Mouse (Mus musculus) small intestine, adult 2 months (tissue): Measurements from ENCODE around the gene Efna1.

Experiments used
- CTCF ChIP-seq: fragments of 200-500 bp; IDR thresholded peaks from 2 replicates; pipeline ENCODE4 v1.5.1; 2012; ENCODE audit warnings: low read depth, mild to moderate bottlenecking, control low read depth, inconsistent platforms, low read length, moderate library complexity, mixed read lengths; ENCODE audit not compliant: insufficient replicate concordance, insufficient read length; ENCODE audit errors: extremely low read depth
- POLR2A ChIP-seq: fragments of 200-500 bp; IDR thresholded peaks from 2 replicates; pipeline ENCODE4 v1.6.1; 2012; ENCODE audit warnings: low read depth, mild to moderate bottlenecking, control low read depth, inconsistent platforms, low read length, moderate library complexity

DNA sequence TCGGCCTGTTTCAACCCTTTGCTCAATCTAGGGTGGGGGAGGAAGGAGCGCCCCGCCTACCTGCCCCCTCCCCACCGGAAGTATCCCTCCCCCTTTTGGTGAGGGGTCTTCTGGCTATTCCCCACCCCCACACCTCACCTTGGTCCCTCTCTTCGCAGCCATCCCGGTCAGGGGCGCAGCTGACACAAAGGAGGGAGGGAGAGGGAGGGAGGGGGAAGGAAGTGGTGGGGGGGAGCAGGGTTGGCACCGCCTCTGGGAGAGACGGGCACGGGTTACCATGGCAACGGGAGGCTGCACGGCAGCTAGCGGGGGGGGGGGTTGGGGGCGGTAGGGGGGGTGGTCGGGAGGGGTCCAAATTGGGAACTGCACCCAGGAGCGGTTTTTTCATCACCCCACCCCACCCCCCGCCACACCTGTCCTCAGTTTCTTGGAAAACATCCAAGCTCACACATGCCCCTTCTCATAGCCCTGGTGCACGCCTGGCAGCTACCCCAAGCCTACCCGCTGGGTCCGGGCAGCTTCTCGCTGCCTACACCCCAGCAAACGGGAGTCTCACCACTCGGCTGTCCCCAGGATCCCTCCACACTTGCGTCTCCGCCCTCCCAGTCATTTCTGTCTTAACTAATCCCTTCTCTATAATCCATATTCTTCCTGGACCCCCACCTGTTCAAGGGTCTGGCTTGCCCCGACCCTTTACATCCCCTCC is 35.8 kb downstream of the Efna1 start:
- TF ChIP-seq CTCF (no peak; the same call in 1 of the 2 replicates), POLR2A (no peak)
